Mouse (Mus musculus): Measurements from ENCODE around the gene Col6a3.

DNA sequence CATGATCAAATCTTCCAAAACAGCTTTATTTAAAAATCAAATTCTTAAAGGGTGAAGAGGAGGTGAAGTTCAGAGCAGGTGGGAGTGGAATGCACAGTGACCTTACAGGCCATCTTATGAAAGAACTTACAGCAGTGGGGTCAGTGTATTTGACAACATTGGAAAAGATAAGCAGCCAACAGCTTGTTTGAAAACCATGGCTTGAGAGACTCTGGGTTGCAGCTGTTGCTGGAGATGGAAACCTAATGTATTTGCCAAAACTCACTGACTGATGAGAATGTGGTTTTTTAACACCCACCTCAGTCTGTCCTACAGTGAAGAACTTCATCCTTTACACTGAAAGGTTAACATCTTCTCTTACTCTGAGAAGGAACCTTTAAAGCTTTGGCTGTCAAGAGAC, 120.4 kb downstream of the Col6a3 start:
- TF ChIP-seq FLI1 (IDR thresholded peaks at IDR 0.05; ENCODE audit: low read length) (no peak), GATA1 (IDR thresholded peaks at IDR 0.05; ENCODE audit: borderline replicate concordance, low read length) (no peak)

Measured in megakaryocyte, embryonic 14.5 days (primary cell).